Mouse (Mus musculus): Measurements from ENCODE around the gene Fbln7.

DNA sequence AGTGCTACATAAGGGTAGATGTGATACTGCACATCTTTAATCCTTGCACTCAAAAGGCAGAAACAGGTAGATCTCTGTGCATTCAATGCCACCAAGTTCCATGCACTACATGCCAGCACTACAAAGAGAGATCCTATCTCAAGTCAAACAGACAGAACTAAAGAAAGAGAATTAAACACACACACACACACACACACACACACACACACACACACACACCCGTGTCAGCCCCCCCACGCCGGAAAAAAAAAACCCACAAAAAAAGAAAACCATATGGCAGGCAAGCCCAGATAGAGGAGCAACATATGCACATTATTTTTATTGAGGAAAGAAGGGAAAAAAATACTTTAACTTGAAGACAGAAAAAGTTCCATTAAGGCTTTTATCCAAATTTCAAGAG is 65.7 kb downstream of the Fbln7 start:
- no peak for TF ChIP-seq POLR2A (IDR thresholded peaks at IDR 0.05; ENCODE audit: low read depth, low read length)
- TF ChIP-seq CTCF (IDR thresholded peaks at IDR 0.05; ENCODE audit: extremely low read depth, insufficient read depth, insufficient read length, insufficient replicate concordance) = no peak

Data from spleen, adult 2 months (tissue).